Mouse (Mus musculus) forebrain, postnatal 0 days (tissue): ENCODE results near the gene Snd1. TPM values are rescaled to one million over a fixed set of nuclear protein-coding genes. Genes with fewer than 3 reads are reported as not detected.

Experiments used
- ATAC-seq: fragments of 200-750 bp; cut with Nextera tagmentation; 2 replicates; pipeline ENCODE4 v1.8.0; 2017; ENCODE audit warnings: mild to moderate bottlenecking, moderate library complexity
- DNase-seq: peaks from one replicate; pipeline ENCODE4 v3.0.0-alpha.2; 2015
- H3K27ac ChIP-seq: fragments of 300-500 bp; sonication (generic); 2 replicates; pipeline ENCODE4 v1.5.1; 2014; ENCODE audit warnings: low read depth, mild to moderate bottlenecking, antibody characterized with exemption, low read length, moderate library complexity, mixed read lengths
- H3K27me3 ChIP-seq: fragments of 300-500 bp; sonication (generic); 2 replicates; pipeline ENCODE4 v1.6.1; 2014; ENCODE audit warnings: mild to moderate bottlenecking, low read length, mixed read lengths; ENCODE audit not compliant: insufficient read depth
- H3K36me3 ChIP-seq: fragments of 300-500 bp; sonication (generic); 2 replicates; pipeline ENCODE4 v1.6.1; 2014; ENCODE audit warnings: mild to moderate bottlenecking, moderate library complexity; ENCODE audit not compliant: insufficient read depth
- H3K4me1 ChIP-seq: fragments of 300-500 bp; sonication (generic); 2 replicates; pipeline ENCODE4 v1.6.1; 2014; ENCODE audit warnings: antibody characterized with exemption; ENCODE audit not compliant: insufficient read depth
- H3K4me2 ChIP-seq: fragments of 300-500 bp; sonication (generic); 2 replicates; pipeline ENCODE4 v1.6.1; 2014; ENCODE audit warnings: low read depth, mild to moderate bottlenecking, moderate library complexity
- H3K4me3 ChIP-seq: fragments of 300-500 bp; sonication (generic); 2 replicates; pipeline ENCODE4 v1.5.1; 2014; ENCODE audit warnings: low read depth, low read length, mixed read lengths
- H3K9ac ChIP-seq: fragments of 300-500 bp; sonication (generic); 2 replicates; pipeline ENCODE4 v1.6.1; 2014; ENCODE audit warnings: mild to moderate bottlenecking
- H3K9me3 ChIP-seq: fragments of 300-500 bp; sonication (generic); 2 replicates; pipeline ENCODE4 v1.6.1; 2016; ENCODE audit warnings: low read length
- CTCF ChIP-seq: sonication (generic); IDR thresholded peaks from 2 replicates; pipeline ENCODE4 v1.5.1; 2016; ENCODE audit warnings: antibody characterized with exemption, control low read depth, low read depth
- WGBS: fragments of 180-500 bp; shearing (Covaris S2); extraction: QIAGEN DNeasy Blood & Tissue Kit; methylation state at CpG from one replicate; pipeline ENCODE4 v1.1.7; 2014; 5-methylcytosine and 5-hydroxymethylcytosine counted together
- polyA plus RNA-seq: library from polyadenylated mRNA; unstranded; fragments of >200 nt; fragmentation: Nextera tagmentation; extraction: Ambion mirVana; gene quantifications from 2 replicates; pipeline ENCODE4 v1.2.1, GENCODE M21; 2015
- total RNA-seq: library from RNA; depleted of rRNA; stranded (reverse); fragments of >200 nt; gene quantifications from 2 replicates; pipeline ENCODE4 v1.2.3, GENCODE M21; 2014

Snd1 gene
- total and polyA plus RNA-seq, 2 experiments from 2014 or later, result 72.4 to 90.8 TPM

DNA sequence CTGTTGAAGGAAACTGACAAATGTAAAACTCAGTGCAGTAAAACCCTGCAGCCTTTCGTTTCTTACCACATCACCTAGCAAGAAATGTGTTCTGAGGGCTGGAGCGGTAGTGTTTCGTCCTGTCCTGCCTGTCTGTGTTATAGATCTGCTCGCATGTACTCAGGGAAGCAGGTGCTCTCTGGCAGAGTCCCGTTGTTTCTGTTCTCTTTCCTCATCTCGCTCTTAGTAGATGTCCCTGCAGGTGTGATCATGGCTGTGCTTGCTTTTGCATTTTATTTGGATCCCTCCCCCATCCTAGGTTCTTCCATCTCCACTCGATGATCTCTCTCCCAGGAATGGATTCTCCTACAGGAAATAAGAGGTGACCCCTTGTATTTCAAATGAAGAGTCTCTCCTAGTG, 80.5 kb downstream of the Snd1 start:
- TF ChIP-seq CTCF, result no peak

DNA sequence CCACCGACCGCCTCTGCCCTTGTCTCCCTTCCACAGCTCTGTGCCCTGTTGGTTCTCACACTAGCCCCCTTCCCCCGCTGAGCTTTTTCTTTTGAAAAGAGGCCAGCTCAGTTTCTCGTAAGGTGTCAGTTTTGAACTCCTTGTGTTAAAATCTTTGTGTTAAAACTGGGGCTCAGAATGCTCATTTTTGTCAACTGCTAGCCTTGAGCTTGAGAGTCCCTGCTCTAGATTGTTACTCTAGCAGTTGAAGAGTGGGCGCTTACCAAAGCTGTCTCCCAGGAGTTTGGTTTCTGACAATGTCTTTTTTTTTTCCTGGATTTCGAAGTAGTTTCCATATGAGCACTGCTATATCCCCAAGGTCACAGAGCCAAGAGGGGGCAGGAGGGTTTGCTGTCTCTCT, 82.8 kb downstream of the Snd1 start:
- no peaks in the 10 kb centered on the region for H3K36me3 ChIP-seq
- H3K27ac ChIP-seq, result no peak overlapping the region
- H3K4me3 ChIP-seq, result no peak overlapping the region
- no peaks in the 10 kb centered on the region for H3K4me1 ChIP-seq
- ATAC-seq, result no peak
- WGBS, result 56% methylated on average over 6 of the region's 6 CpGs
- no peak for TF ChIP-seq CTCF
- no peak overlapping the region for H3K4me2 ChIP-seq
- no peaks in the 10 kb centered on the region for H3K27me3 ChIP-seq
- no peak overlapping the region for H3K9ac ChIP-seq
- no peak for DNase-seq
- H3K9me3 ChIP-seq, result no peaks in the 10 kb centered on the region

More for the DNA sequence above, 80.5 kb downstream of the Snd1 start:
- Histone ChIP-seq H3K9me3 (no peaks in the 10 kb centered on the region), H3K36me3 (no peaks in the 10 kb centered on the region), H3K4me1 (no peaks in the 10 kb centered on the region), H3K9ac (no peak overlapping the region), H3K27me3 (no peaks in the 10 kb centered on the region), H3K4me3 (no peak overlapping the region), H3K4me2 (no peak overlapping the region), H3K27ac (no peak overlapping the region)
- ATAC-seq (no peak), DNase-seq (no peak)
- 91% methylated on average over 7 of the region's 7 CpGs for WGBS

DNA sequence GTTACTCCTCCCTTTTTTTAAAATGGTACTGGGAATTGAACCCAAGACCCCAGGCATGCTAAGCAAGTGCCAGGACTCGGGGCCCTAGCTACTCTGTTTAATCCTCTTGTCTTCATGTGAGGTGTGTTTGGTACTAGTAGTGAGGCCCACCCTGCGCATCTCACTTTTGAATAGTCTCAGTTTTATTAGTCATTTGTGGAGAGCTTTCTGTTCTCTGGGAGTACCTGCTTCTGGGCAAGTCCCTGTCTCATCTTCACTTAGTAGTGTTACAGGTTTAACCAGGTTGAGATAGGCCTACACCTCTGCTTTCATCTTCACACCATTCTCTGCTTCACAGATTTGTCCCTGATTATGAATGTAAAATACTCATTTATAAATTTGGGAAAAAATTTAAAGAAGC, 84.5 kb downstream of the Snd1 start:
- H3K9ac ChIP-seq, result no peak overlapping the region
- DNase-seq, result no peak
- WGBS, result 88% methylated on average over 2 of the region's 2 CpGs

DNA sequence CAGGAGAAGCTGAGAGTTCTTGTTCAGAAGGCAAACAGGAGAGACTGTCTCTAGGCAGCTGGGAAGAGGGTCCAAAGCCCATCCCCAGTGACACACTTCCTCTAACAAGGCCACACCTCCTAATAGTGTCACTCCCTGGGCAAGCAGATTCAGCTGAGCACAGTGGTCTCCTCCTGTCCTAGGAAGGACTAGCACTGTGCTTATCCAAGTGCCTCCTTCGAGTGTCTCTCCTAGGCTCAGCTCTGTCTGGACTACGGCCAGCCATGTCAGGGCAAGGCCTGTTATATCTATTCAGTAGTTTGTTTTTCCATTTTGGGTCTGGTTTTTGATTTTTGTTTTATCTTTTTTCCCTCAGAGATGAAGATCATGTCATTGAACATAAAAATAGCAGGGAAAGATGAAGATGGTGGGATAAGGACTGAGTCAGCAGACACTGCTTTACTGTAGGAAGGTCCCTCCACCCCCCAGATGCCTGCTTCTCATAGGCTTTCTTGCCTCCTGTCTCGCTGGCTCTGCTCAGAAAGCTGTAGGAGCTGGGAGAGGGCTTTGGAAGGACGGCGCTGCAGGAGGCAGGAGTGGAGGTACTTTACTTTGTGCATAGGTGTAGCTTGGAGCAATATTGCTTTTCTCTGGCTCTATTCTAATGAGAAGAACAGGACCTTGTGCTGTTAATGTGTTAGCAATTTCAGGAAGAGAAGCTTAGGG, 86.5 kb downstream of the Snd1 start:
- 82% methylated on average over 5 of the region's 5 CpGs for WGBS
- no peaks in the 10 kb centered on the region for H3K27me3 ChIP-seq
- ATAC-seq (no peak), DNase-seq (no peak)
- TF ChIP-seq CTCF, result no peak
- no peak overlapping the region for H3K4me2 ChIP-seq
- H3K4me3 ChIP-seq, result no peak overlapping the region
- no peaks in the 10 kb centered on the region for H3K36me3 ChIP-seq
- H3K9ac ChIP-seq, result no peak overlapping the region
- no peak overlapping the region for H3K27ac ChIP-seq
- no peaks in the 10 kb centered on the region for H3K4me1 ChIP-seq
- no peaks in the 10 kb centered on the region for H3K9me3 ChIP-seq

More for the DNA sequence above, 84.5 kb downstream of the Snd1 start:
- Histone ChIP-seq H3K27ac (no peak overlapping the region), H3K27me3 (no peaks in the 10 kb centered on the region), H3K4me3 (no peak overlapping the region), H3K9me3 (no peaks in the 10 kb centered on the region), H3K4me1 (no peaks in the 10 kb centered on the region), H3K36me3 (no peaks in the 10 kb centered on the region), H3K4me2 (no peak overlapping the region)
- TF ChIP-seq CTCF, result no peak
- no peak for ATAC-seq

DNA sequence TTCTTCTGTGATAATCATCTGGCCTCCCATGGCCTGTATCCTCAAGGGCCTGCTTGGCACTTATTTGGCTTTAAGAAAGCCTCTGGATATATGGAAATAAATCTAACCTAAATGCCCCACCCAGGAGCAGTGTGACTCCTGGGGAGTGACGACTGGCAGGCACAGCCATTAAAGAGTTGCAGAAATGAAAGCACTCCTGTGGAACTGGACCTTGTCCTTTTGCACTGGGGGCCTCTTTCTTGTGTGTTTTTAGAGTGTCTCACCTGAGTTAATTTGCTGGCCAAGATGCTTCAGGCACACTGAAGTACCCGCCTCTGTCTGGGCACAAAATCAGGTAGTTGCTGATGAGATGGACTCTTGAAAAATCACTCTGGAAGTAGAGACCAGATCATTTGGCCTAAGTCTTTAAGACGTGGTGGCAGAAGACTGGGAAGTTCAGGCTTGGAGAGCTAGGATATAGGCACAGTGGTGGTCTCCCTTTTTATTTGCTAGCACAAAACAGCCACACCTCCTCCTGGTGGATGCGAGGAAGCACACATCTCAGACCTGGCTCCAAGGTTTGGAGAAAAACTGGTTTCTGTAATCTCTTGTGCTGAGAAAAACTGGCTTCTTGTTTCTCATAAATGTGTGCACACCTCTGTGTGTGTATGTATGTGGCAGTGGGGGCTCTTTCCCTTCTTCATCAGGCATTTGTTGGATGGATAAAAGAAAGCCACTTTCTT, 87.5 kb downstream of the Snd1 start:
- Histone ChIP-seq H3K27ac (no peak overlapping the region), H3K4me3 (no peak overlapping the region), H3K27me3 (no peaks in the 10 kb centered on the region), H3K9ac (no peak overlapping the region), H3K4me1 (no peaks in the 10 kb centered on the region), H3K9me3 (no peaks in the 10 kb centered on the region), H3K36me3 (no peaks in the 10 kb centered on the region), H3K4me2 (no peak overlapping the region)
- 75% methylated on average over 4 of the region's 4 CpGs for WGBS
- ATAC-seq (no peak), DNase-seq (no peak)
- TF ChIP-seq CTCF, result no peak

DNA sequence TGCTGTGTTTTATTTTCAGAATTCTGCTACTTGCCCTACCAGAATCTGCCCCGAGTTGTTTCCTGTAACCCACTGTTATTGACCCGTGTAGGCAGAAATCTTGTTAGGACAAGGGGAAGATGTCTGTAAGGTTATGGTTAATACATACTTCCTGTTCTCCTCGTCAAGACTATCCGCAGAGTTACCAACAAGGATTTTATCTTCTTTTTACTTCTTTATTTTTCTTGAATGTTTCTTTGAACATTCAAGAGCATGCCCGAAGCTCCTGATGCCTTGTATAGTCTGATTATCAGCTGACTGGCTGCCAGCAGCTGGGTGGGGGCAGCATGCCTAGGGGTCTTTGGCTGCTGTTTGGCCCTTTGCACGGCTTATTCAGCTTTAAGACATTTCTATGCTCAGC, 93.0 kb downstream of the Snd1 start:
- TF ChIP-seq CTCF, result no peak
- H3K9me3 ChIP-seq, result no peaks in the 10 kb centered on the region
- no peak overlapping the region for H3K27ac ChIP-seq
- no peaks in the 10 kb centered on the region for H3K4me1 ChIP-seq
- no peaks in the 10 kb centered on the region for H3K27me3 ChIP-seq
- H3K4me2 ChIP-seq, result no peak overlapping the region
- no peak overlapping the region for H3K4me3 ChIP-seq
- no peak for DNase-seq
- 75% methylated on average over 6 of the region's 6 CpGs for WGBS
- no peaks in the 10 kb centered on the region for H3K36me3 ChIP-seq
- no peak for ATAC-seq
- H3K9ac ChIP-seq, result no peak overlapping the region

DNA sequence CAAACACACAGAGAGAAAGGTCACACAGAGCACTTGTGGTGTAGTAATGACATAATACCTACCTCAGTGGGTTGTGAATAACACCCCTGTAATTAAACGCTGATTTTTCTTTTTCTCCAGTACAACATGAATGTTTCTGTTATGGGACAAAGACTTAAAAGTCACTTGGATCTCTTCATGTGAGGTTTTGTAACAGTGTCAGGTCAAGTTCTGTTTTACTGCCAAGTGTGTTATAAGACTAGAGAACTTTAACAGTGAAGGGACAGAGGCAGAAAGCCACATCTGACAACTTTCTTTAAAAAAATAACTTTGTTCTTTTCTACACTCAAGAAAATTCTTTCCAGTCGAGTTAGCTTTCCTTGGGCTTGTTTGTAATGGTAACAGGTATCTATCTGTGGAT, 97.0 kb downstream of the Snd1 start:
- H3K4me1 ChIP-seq, result no peaks in the 10 kb centered on the region
- no peak for DNase-seq
- no peak overlapping the region for H3K4me3 ChIP-seq
- no peak overlapping the region for H3K4me2 ChIP-seq
- WGBS, result 76% methylated on average over 2 of the region's 2 CpGs
- H3K36me3 ChIP-seq, result no peaks in the 10 kb centered on the region
- H3K9ac ChIP-seq, result no peak overlapping the region
- TF ChIP-seq CTCF, result no peak
- ATAC-seq, result no peak
- no peaks in the 10 kb centered on the region for H3K9me3 ChIP-seq
- H3K27ac ChIP-seq, result no peak overlapping the region
- H3K27me3 ChIP-seq, result no peaks in the 10 kb centered on the region
